Mouse (Mus musculus) induced T-regulatory cell, adult 2 months (primary cell): ENCODE results near the gene Susd2.

Source experiments
- DNase-seq: peaks from one replicate; pipeline ENCODE4 v3.0.0-alpha.2; 2012; ENCODE audit warnings: low read depth

The Susd2 gene

DNA sequence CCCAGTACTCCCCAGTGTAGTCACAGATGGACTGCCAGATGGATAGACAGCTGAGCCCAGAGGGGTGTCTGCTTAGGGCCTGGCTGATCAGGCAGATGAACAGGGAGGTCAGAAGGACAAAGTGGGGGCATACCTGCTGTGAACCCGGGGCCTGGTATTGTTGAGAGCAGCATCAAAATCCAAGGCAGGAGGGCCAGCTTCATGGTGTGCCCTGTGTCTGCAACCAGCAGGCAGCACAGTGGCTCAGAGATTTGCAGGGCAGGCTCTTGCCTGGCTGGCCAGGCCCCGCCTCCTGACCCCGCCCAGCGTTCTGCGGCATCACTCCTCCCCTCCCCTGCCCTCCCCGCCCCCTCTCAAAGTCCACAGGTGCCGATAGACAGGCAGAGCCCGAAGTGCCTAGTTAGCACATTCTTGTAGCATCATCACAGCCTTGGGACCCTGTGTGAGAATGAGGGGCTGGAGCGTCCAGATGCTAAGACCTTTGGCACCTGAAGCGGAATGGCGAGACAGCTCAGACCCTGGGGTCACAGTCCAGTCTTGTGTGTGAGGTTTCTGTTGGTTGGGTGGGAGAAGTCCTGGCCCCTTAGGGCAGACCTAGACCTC is at the start of gene Susd2:
Gene Susd2, minus strand, starts transcription at position 268 of the 603 bp plus-strand sequence.
- DNase-seq = peak; percentile 77

- DNase-seq = no peak
Observed at GRCm38 (mm10) chr10:75688598-75688997, 44.8 kb upstream of the Susd2 start.

DNA sequence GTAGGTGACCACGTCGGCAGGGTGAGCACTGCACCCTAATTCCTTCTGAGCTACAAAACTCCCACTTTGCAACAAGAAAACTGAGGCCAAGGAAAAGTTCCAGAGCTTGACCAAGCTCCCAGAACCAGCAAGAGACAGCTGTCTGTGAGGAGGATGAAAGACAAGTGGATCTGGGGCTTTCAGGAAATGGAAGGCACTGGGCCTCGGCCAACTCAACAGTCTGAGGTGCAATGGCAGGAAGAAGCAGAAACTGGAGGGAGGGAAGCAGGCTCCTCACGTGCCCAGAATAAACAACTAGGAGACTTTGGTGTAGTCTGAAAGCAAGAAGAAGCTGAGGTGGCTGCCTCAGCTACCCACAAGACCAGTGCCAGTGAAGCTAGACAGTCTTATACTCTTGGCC is 42.9 kb upstream of the Susd2 start:
- no peak for DNase-seq

DNA sequence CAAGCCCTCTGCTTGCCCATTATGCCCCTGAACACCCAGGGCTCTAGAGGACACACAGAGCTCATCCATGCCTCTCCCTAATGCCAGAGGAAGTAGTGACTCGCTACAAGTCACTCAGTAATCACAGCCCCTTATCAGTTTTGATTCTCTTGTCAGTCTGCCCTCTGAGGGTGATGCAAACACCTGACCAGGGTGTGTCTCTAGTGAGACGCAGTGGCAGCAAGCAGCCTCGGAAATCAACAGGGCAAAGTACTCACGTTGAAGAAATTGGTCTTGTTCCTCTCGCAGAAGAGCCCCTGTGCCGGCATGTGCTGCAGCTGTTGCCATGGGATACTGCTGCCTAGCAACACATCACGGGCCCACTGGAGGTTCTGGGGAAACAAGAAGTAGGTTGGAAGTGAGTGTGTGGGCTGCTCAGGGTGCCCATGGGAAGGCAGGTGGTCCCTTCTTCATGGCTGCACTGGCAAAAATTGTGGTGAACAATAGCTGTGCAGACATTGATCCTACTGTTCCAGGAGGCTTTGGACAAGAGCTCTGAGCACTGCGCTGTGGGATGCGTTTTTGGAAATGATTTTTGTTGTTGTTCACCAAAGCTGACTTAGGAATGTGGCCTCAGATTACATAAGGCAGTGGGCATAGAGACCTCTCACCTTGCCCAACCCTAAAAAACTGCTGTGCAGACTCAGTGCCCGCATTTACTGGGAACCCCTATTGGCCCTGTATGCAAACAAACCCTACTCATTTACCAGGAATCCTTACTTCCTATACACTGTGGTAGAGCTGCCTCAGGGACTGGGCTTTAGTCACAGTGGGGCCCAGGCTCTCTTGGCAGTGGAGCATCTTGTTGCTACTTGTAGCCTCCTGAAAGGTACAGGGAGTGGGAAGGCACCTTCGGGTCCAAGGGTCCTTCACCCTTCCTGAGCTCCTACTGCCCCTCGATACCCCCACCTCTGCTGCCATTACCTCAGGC is 40.5 kb upstream of the Susd2 start:
- DNase-seq = no peak

DNA sequence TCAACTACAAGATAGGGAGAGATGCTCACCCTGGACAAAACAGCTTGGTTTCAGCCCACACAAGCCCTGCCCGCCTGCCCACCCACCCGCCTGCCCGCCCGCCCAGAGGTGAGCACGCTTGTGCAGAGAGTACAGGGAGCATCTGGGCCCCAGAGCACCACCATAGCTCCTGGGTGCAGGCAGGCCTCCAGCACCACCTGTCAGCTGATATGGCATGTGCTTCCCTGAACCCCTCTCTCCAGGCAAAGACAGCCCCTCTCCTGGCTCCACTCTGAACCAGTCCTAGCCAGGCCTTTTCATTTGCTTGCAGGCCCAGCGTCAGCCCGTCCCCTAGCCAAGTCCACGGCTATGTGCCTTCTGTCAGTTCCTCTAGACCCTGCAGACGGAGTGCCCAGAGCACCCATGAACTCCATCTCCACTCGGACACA is 36.8 kb upstream of the Susd2 start:
- DNase-seq = no peak

GRCm38 (mm10) chr10:75679204-75679603 is 35.4 kb upstream of the Susd2 start:
- no peak for DNase-seq

GRCm38 (mm10) chr10:75677989-75678388 is 34.2 kb upstream of the Susd2 start:
- no peak for DNase-seq

DNA sequence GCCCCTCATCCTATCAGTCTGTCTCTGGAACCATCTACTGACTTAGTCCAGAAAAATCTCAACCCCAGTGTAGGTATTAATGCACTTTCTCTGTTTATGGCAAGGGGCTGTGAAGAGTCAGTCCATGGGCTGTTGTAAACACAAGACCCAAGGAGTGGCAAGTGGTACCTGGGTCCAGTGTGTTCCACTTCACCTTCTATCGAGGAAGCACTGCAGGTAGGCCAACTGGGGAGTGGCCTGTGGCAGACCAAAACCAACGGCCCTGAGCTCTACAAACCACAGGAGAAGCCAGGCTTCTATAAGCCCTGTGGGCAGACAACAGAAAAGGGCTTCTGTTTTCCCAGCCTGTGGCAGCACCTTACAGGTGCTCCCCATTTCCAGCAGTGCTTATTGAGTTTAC is 33.8 kb upstream of the Susd2 start:
- no peak for DNase-seq

GRCm38 (mm10) chr10:75676819-75677565 is 33.2 kb upstream of the Susd2 start:
- no peak for DNase-seq

DNA sequence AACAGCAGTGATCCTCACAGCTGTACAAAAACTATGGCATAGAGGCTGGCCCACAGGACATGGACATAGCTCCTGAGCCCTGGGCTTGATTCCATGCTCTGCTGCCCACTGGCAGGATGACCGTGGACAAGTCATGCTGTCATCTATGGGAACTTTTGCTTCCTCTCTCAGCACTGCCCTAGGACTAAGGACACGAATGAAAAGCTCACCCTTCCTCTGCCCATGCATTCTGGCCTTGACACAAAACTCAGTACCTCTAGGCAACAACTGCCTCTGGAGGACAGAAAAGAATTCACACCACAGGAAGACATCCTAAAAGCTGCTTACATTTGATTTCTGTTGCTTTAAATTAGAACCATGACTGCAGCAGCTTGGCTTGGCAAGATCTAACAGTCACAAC is 32.5 kb upstream of the Susd2 start:
- DNase-seq = no peak

- DNase-seq = no peak
Observed at GRCm38 (mm10) chr10:75675594-75675993, 31.8 kb upstream of the Susd2 start.

DNA sequence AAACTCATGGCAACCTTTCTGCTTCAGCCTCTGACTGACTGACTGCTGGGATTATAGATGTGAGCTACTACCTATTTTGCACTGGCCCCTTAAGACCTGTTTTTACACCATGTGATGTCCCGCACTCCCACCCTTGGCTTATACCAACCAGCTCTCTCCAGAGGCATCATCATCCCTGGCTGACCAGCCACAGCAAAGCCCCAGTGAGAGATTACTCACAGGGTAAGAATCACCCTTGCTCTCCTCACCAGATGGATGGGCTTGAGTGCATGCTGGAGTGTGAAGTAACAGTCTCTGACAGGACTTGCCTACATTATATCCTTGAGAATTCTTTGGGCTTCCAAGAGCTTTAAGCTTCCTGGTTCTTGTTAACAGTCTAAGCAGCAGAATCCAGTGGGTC is 26.1 kb upstream of the Susd2 start:
- no peak for DNase-seq

GRCm38 (mm10) chr10:75667911-75668270 is 24.1 kb upstream of the Susd2 start:
- no peak for DNase-seq

- DNase-seq = peak; percentile 83
Observed at GRCm38 (mm10) chr10:75667115-75667910, 23.5 kb upstream of the Susd2 start.

- DNase-seq = peak; percentile 49
Observed at GRCm38 (mm10) chr10:75666451-75667030, 22.7 kb upstream of the Susd2 start.

DNA sequence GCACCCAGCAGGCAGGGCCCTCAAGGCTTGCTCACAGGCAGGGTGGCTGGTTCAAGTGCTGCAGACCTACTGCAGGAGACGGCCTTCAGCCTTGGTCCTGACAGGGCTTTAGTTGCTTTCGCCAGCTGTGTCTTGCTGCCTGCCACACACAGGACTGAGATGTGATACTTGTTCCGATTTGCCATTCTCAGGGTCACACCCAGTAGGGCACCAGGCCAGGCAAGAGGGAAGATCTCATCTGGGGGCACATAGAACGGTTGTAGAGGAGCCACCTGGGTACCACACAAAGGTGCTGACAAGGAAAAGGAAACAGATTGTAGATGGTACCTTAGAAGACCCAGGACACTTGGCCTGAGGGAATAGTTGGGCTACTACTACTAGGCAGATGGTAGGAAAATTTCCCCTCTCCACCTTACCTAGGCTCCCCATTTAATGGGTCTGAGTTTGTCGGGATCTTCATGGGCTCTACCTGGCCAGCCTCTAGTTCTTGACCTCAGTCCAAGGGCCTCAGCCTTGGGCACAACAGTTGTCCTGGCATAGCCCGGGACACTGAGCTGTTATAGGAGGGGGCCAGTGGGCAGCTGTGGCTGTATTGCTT is 21.0 kb upstream of the Susd2 start:
- no peak for DNase-seq

DNA sequence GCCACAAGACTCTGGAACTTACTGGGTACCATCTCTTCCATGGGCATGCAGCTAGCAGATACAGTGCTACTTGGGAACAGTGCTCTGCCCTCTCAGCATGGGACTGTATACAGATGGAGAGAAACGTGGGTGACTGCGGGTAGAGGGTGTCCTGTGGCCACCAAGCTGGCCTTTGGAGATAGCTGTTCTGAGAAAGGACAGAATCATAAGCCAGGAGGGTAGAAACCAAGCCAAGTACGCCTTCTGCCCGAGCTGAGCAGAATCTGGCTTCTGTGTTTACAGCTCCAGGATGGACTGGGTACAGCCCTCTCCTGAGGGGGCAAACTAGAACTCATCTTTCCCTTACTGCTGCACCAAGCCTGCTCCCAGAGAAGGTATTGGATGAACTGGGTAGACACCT is 18.8 kb upstream of the Susd2 start:
- no peak for DNase-seq

DNA sequence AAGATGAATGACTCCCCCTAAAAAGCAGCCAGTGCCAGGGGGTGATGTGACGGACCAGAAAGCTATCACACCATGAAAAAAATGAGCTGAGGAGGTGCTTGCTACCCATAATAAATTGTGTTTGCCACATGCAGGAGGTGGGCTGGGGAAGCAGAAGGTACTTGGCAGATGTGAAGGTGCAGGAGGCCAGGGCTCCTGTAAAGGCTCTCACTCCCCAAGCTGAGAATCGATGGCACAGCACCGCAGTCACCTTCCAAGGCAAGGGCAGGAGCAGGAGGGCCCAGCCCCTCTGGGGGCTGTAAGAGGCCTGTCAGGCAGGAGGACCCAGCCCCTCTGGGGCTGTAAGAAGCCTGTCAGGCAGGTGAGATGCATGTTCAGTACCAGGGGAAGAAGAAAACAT is 18.1 kb upstream of the Susd2 start:
- no peak for DNase-seq

DNA sequence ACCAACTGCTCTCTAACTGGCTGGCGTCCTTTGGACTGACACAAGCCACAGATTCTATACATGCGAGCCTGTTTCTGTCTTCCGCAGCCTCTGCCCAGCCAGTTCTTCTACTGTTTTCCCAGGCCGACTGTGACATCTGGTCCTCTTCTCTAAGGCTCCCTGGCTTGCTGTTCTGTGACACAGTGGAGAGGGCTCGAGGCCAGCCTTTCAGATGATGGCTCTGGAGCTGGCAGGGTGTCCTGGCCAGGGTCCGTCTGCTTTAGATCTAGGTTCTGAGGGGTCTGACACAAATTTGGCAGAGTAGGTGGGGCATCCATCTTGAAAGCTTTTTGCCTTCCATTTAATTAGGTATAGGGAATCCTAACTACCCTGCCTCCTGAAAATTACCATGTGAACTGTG is 17.6 kb upstream of the Susd2 start:
- no peak for DNase-seq

DNA sequence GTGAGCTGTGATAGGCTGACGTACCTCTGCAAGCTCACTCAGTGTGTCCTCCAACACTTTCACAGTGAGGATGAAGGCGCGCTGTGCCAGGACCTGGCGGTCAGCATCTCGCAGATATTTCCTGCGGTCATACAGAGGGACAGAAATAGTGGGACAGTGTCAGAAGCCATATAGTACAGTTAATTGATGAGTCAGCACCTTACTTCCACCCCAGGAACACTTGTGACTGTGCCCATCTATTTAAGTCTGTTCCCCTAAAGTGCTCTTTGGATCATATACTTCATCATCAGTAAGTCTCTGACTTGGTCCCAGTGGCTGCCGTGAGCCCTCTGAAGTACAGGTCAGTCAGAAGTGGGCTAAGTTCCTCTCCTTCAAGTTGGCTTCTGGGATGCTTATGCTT is 14.0 kb upstream of the Susd2 start:
- no peak for DNase-seq

- DNase-seq = no peak
Observed at GRCm38 (mm10) chr10:75657165-75657564, 13.4 kb upstream of the Susd2 start.
